Mouse (Mus musculus) olfactory bulb, adult 2 months (tissue): ENCODE results near the gene Dynlrb2. TPM values are rescaled to one million over a fixed set of nuclear protein-coding genes. Genes with fewer than 3 reads are reported as not detected.

ENCODE experiments used
- H3K27ac ChIP-seq: fragments of 200-500 bp; 2 replicates; pipeline ENCODE4 v1.5.1; 2012; ENCODE audit warnings: low read depth, low read length; ENCODE audit not compliant: insufficient read depth
- H3K4me1 ChIP-seq: fragments of 200-500 bp; 2 replicates; pipeline ENCODE4 v1.6.1; 2012; ENCODE audit warnings: low read length; ENCODE audit not compliant: control insufficient read depth, insufficient read depth
- H3K4me3 ChIP-seq: fragments of 200-500 bp; 2 replicates; pipeline ENCODE4 v1.5.1; 2012; ENCODE audit warnings: mild to moderate bottlenecking, low read depth, low read length, moderate library complexity; ENCODE audit not compliant: insufficient read depth
- CTCF ChIP-seq: fragments of 200-500 bp; IDR thresholded peaks from 2 replicates; pipeline ENCODE4 v1.5.1; 2012; ENCODE audit warnings: low read depth, mild to moderate bottlenecking, low read length, moderate library complexity; ENCODE audit not compliant: insufficient read depth
- POLR2A ChIP-seq: fragments of 200-500 bp; IDR thresholded peaks from 2 replicates; pipeline ENCODE4 v1.6.1; 2012; ENCODE audit warnings: mild to moderate bottlenecking, low read depth, low read length, moderate library complexity; ENCODE audit not compliant: insufficient read depth
- WGBS: fragments of 180-500 bp; shearing (Covaris S2); methylation state at CpG from one replicate; pipeline ENCODE4 v1.1.7; 2018; 5-methylcytosine and 5-hydroxymethylcytosine counted together
- polyA plus RNA-seq: library from polyadenylated mRNA; stranded (reverse); fragments of >200 nt; gene quantifications from 2 replicates; pipeline ENCODE4 v1.2.4, GENCODE M21; 2012; ENCODE audit warnings: low replicate concordance; ENCODE audit not compliant: missing spikeins, insufficient read depth, insufficient read length

Dynlrb2 gene
- not detected in 2 replicates for polyA plus RNA-seq

- Histone ChIP-seq H3K4me1 (no peaks in the 10 kb centered on the region), H3K27ac (no peak within 1 kb of the TSS), H3K4me3 (peak within 1 kb of the TSS; percentile 41)
- WGBS, result 5% methylated on average over 19 of the region's 19 CpGs
- TF ChIP-seq POLR2A, result no peak
- TF ChIP-seq CTCF, result no peak
Observed at GRCm38 (mm10) chr8:116504477-116505120, at the start of gene Dynlrb2. Gene Dynlrb2 (plus strand): TSS chr8:116504974.

GRCm38 (mm10) chr8:116458569-116458968 is 46.2 kb upstream of the Dynlrb2 start:
- Histone ChIP-seq H3K4me3 (no peak overlapping the region), H3K27ac (no peak overlapping the region), H3K4me1 (no peaks in the 10 kb centered on the region)
- WGBS, result 84% methylated on average over 11 of the region's 11 CpGs
- TF ChIP-seq POLR2A (no peak), CTCF (no peak)

GRCm38 (mm10) chr8:116461472-116461871 is 43.3 kb upstream of the Dynlrb2 start:
- Histone ChIP-seq H3K4me3 (no peak overlapping the region), H3K27ac (no peak overlapping the region), H3K4me1 (no peaks in the 10 kb centered on the region)
- WGBS, result 65% methylated on average over 4 of the region's 4 CpGs
- no peak for TF ChIP-seq CTCF
- no peak for TF ChIP-seq POLR2A

- Histone ChIP-seq H3K27ac (no peak overlapping the region), H3K4me1 (no peaks in the 10 kb centered on the region), H3K4me3 (no peak overlapping the region)
- WGBS, result 65% methylated on average over 7 of the region's 7 CpGs
- no peak for TF ChIP-seq POLR2A
- no peak for TF ChIP-seq CTCF
Observed at GRCm38 (mm10) chr8:116466586-116466985, 38.2 kb upstream of the Dynlrb2 start.

GRCm38 (mm10) chr8:116467027-116467426 is 37.7 kb upstream of the Dynlrb2 start:
- no peak for TF ChIP-seq CTCF
- TF ChIP-seq POLR2A, result no peak
- 58% methylated on average over 1 of the region's 1 CpGs for WGBS
- no peak overlapping the region for H3K27ac ChIP-seq

GRCm38 (mm10) chr8:116477941-116478340 is 26.8 kb upstream of the Dynlrb2 start:
- TF ChIP-seq CTCF (no peak), POLR2A (no peak)
- Histone ChIP-seq H3K4me1 (peaks cover 3% of the 10 kb centered on the region), H3K4me3 (no peak overlapping the region), H3K27ac (no peak overlapping the region)
- WGBS, result 87% methylated on average over 9 of the region's 9 CpGs

More at GRCm38 (mm10) chr8:116467027-116467426, 37.7 kb upstream of the Dynlrb2 start:
- Histone ChIP-seq H3K4me3 (no peak overlapping the region), H3K4me1 (no peaks in the 10 kb centered on the region)

- Histone ChIP-seq H3K27ac (no peak overlapping the region), H3K4me1 (peaks cover 3% of the 10 kb centered on the region), H3K4me3 (no peak overlapping the region)
- no peak for TF ChIP-seq CTCF
- no peak for TF ChIP-seq POLR2A
Observed at GRCm38 (mm10) chr8:116478681-116479080, 26.1 kb upstream of the Dynlrb2 start.

GRCm38 (mm10) chr8:116480894-116481293 is 23.9 kb upstream of the Dynlrb2 start:
- TF ChIP-seq POLR2A (no peak), CTCF (no peak)
- no peak overlapping the region for H3K27ac ChIP-seq
- H3K4me1 ChIP-seq, result peaks cover 3% of the 10 kb centered on the region
- H3K4me3 ChIP-seq, result no peak overlapping the region
- 29% methylated on average over 7 of the region's 7 CpGs for WGBS

GRCm38 (mm10) chr8:116482738-116483137 is 22.0 kb upstream of the Dynlrb2 start:
- TF ChIP-seq CTCF (no peak), POLR2A (no peak)
- WGBS, result 52% methylated on average over 3 of the region's 3 CpGs

More at GRCm38 (mm10) chr8:116482738-116483137, 22.0 kb upstream of the Dynlrb2 start:
- no peak overlapping the region for H3K4me3 ChIP-seq
- H3K27ac ChIP-seq, result no peak overlapping the region
- peaks cover 3% of the 10 kb centered on the region for H3K4me1 ChIP-seq
